Mouse (Mus musculus) spleen, postnatal 14 days (tissue): ENCODE measurements around the gene Rps6kb1.
"Not testable (repeated sequence)": the region's sequence is repeated elsewhere in the genome, so short reads cannot be mapped to it uniquely, and the experiment has no call there.

Experiments used
- DNase-seq, 2 experiments: peaks; one replicate each; pipeline ENCODE4 v3.0.0; 2021 to 2022; ENCODE audit warnings: low spot score in 2 of 2

Gene Rps6kb1

DNA sequence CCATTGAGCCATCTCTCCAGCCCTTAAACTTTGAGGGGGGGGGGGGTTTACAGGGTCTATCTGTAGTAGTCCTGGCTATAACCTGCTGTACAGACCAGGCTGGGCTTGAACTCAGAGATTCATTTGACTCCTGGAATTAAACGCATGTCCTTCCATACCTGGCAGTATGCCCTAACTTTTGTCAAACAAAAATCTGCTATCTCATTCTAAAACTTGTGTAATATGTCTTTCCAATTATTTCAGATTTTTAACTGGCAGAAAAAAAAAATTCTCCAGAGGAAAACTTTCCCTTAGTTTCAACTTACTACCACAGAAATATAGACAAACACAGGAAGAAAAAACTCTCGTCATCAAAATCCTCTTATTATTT lies 4.1 kb downstream of the Rps6kb1 start:
- no peak for DNase-seq

DNA sequence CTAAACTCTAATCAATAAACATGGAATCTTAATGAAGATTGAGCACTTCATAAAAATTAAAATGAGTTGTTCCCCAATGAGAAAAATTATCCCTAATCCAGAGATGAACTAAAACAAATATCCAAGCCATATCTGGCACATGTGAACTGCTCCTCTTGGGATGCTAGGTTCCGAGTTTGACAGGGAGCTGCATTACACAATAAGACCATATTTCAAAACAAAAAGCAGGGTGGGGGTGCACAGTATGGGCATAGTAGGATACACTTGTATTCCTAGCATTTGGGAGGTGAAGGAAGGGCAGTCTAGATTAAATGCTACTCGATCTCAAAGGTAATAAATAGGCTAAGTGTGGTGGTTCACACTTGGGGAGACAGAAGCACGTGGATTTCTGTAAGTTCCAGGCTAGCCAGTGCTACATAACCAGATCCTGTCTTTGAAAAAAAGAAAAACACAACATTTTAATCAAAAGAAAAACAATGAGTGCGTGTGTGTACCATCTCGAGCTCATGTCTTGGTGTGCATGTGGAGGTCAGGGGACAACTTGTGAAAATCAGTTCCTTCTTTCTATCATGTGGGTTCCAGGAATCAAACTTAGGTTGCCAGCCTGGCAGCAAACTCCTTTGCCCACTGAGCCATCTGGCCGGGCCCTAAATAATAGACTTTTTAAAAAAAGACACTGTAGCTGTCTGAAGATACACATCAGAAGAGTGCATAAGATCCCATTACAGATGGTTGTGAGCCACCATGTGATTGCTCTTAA lies 4.7 kb downstream of the Rps6kb1 start:
- DNase-seq, result no peak

DNA sequence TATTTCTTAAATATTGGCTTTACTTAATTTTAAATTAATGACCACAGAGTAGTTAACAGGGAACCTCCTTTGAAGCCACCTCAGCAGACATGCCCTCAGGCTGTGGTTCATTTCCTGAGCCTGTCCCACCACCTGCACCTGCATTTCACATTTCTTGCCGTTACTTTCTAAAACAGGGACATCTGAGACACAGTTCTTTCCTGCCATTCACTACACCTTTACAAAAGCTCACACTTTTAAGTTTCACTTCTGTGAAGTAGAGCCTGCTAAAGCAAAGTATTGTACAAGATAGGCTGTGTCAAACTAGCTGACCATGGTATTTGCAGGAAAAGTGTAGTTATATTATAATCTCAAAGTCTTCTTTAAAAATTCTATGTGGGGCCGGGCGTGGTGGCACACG lies 5.8 kb downstream of the Rps6kb1 start:
- DNase-seq, result no peak

DNA sequence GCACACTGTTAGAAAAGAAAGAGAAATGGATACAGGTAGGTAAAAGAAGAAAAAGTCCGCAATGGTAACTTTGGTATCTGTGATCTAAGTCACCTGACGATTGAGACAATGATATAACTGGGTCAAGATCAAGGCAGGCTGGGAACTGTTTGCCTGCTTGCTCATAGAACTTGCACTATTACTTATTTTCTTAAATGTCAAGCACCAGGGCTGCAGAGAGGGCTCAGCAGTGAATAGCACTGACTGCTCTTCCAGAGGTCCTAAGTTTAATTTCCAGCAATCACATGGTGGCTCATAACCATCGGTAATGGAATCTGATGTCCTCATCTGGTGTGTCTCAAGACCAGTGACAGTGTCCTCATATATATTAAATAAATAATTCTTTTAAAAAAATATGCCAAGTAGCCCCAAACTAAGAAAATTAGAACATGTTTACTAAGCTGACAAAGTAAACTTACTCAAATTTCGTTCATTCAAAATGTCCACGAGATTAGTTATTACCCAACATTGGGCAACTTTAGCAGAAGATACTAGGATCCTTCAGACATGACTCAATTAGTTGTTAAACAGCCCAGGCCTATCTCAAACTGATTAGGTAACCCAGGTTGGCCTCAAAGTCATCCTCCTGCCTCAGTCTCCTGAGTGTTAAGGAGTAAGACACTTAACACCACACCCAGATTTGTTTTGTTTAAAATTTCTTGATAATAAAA lies 10.2 kb downstream of the Rps6kb1 start:
- no peak for DNase-seq

DNA sequence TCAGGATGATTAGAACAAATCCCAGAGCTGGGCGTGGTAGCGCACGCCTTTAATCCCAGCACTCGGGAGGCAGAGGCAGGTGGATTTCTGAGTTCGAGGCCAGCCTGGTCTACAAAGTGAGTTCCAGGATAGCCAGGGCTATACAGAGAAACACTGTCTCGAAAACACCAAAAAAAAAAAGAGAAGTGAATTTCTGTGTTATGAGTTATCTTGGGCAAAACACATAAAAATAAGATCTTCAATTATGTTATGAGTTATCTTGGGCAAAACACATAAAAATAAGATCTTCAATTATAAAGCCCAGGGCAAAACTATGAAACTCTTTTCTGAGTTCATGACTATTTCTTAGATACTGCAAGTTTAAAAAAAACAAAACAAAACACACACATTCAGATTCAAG lies 11.3 kb downstream of the Rps6kb1 start:
- DNase-seq, result not testable (repeated sequence)

DNA sequence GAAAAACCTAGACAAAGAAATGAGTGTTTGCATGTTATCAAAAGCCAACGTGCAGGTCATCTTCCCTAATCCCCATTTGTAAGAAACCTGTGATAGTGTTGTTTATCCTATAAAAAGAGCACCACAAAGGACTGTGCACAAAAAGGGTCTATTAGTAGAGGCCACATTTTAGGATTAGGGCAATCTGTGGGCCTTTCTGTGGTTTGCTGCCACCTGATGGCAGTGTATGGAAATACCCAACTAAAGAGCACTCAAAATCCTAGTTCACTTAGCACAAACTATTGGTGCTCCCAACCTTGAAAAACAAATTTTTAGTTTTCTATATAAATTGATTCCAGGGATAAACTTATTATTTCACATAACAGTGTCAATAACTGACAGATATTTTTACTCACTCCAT lies 11.8 kb downstream of the Rps6kb1 start:
- DNase-seq, result no peak

DNA sequence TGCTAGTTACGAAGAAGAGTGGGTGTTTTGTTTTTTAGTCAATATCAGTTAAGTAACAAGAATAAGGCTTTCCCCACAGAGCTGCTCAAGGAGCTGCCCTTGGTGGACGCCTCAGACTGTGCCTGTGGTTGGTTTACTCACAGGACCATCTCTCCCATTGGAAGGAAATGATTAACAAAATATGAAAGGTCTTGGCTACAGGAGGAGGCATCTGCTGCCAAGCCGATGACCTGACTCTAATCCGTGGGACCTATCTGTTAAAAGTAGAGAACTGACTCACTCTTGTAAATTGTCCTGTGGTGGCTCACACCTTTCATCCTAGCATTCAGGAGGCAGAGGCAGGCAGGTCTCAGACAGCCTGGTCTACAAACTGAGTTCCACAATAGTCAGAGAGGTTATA lies 17.1 kb downstream of the Rps6kb1 start:
- no peak for DNase-seq

DNA sequence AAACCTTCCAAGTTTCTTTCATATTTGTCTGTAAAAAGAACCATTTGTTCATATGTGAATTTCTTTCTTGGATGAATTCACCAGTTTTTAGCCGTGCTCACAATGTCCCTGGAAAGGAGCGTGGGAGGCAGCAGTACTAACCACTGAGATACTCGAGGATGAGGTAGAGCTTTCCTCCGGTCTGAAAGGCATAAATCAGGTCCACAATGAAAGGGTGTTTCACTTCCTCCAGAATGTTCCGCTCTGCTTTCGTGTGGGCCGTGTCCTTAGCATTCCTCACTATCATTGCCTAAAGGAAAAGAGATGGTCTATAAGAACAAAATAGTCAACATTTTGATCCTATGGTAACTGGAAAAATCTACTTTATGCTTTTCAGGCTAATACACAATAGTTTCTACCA lies 24.9 kb downstream of the Rps6kb1 start:
- DNase-seq, result no peak

DNA sequence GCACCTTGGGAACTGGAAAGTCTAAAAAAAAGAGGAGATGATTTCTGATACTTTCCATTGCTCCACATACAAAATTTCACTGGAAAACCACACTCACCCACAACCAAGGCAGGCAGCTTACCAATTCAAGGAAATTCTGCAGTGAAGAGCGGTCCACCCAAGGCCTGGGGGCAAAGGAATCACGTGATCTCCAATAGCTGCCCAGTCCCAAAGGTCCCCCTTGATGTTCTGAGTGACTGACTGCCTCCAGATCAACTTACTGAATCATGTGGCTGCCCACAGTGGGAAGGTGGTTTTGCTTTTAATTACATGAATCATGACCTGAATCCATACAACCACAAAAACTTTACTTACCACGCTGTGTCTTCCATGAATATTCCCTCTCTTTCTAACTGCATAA lies 27.4 kb downstream of the Rps6kb1 start:
- no peak for DNase-seq

DNA sequence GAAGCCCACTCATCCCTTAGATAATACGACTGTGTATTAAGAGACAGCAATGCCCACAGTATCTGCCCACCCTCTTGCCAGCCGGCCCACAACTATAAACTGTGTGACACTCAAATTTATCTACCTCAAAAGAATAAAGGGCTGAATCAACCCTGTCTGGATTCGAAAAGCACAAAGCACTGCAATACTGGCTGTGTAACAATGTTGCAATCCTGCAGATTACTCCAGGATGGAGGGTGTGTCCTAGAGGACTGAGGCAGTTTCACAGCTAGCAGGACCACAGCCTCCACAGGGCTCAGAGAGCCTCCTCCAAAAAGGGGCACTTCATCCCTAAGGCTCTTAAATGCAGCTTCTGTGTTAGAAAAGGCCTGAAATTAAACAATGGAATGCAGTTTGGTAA lies 28.0 kb downstream of the Rps6kb1 start:
- no peak for DNase-seq

DNA sequence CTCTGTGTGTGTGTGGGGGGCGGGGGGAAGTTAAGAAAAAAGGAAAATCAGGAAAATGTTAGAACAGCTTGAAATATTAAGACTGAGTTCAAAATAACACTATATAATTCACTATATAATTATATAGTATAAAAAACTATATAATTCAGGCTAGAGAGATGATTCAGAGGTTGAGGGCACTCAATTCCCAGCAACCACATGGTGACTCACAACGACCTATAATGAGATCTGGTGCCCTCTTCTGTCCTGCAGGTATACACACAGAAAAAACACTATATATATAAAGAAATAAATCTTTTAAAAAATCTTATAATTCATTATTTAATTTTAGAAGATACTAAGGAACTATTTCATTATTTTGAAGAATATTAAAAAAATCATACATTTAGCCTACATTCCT lies 36.6 kb downstream of the Rps6kb1 start:
- DNase-seq, result no peak

DNA sequence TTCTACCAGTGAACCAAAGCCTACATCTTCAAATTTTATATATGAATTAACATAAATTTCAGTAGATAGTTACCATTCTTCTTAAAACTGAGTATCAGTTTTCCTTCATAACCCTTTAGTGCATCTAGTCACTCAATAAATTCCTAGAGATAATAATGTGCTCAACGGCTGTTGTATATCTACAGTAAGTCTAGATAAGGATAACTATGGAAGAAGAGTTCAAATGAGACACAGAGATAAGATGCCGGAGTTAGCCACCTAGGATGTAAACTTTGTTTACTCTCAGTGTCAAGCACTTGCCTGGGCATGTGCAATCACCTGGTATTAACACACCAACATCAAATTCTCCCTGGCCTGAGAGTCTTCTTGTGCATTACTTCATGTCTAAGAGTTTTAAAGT lies 37.3 kb downstream of the Rps6kb1 start:
- no peak for DNase-seq

DNA sequence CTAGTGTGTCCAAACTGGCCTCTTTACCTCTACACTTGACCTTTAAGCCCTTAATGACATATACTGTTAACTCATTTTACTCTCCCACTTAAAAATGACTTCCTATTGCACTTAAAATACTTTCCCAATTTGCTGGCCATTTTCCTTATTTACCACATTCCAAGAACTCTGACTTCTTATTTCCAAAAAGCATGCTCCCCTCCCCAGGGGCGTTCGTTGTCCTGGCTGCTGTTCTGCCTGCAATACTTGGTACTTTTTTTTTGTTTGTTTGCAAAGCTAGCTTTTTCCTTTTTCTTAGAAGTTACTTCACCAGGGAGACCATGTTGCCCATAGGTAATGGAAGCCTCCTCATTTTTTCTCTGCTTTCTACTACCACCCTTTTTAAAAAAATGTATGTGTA lies 41.5 kb downstream of the Rps6kb1 start:
- no peak for DNase-seq

DNA sequence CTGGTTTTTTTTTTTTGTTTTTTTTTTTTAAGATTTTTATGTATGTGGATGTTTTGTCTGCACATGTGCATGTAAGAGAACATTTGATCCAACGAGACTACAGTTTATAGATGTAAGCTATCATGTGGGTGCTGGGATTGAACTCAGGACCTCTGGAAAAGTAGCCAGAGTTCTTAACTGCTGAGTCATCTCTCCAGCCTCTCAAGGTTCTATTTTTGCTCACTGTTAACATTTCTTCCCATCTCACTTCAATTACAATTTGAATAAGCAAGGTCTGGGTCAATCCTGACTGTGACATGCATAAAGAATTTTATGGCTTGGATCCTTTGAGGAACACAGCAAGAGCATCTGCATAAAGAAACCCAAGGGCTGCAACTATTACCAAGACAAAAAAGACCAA lies 43.8 kb downstream of the Rps6kb1 start:
- no peak for DNase-seq

DNA sequence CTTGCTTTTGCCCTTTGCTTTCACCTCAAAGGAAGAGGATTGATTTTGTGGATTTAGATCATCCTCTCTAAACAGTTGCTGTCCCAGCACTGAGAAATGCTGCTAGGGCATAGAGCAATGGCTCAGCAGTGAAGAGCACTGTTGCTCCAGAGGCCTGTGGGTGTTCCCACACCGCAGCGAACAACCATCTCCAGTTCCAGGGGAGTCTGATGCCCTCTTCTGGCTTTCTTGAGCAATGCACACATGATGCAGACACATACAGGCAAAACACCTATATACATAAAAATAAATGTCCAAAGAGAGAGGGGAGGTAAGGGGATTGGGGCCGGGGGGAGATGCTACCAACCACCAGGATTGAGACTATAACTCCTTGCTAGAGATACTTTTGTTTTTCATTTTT lies 46.7 kb downstream of the Rps6kb1 start:
- DNase-seq, result no peak

DNA sequence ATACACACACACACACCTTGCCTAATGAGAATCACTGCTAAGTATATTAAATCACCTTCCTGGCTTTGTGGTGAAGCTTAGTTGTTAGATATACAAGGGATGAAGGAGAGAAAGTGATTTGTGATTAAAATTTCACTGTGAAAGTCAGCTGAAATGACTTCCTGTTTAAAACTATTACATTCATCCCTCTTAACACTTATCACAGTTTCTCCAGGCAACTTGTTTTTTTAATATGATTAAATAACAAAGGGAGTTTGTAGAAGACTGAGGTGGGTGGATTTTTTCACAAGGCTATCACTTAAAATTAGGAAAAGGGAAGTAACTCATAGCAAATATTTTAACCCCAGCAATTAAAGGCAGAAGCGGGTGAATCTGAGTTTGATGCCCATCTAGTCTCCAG lies 47.2 kb downstream of the Rps6kb1 start:
- no peak for DNase-seq

DNA sequence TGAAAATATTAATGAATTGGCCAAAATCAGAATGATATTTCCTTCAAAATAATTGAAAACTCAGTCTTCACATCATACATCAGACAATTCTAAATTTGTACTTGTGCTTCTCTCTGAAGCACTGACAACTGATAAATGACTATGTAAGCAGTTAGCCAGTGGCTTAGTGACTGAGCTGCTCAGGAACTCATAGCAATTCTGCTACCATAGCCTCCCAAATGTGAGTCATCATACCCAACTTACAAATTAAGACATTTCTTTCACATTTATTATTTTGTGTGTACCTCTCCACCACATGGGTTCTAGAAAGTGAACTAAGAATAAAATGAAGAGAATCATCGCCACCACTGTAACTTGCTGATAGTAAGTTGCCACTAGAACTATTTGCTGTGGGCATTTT lies 53.8 kb downstream of the Rps6kb1 start:
- DNase-seq, result no peak

DNA sequence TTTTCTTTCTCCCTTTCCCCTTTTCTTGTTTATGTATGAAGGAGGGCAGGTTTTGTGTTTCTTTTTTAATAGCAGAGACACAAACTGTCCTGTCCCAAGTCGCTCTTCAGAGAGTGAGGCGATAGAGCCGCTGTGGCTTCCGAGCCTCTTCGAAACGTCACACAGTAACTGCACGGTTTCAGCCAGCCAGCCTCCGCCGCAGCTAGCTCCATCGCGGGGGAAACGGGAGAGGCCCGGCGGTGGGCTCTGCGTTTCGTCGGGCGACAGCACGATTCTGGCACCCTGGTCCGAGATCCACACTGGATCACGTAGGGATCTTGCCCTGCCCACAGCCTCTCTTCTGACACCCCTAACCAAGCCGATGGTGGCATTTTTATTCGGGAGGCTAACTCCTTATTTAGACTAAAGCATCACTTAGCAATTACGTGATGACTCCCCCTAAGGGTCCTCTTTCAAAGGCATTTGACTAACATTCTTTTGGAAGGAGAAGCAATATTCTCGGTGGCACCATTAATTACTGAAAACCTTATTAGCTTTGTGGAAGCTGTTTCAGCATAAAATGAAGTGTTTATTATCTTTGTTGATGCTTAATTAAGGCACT lies 59.6 kb downstream of the Rps6kb1 start:
- peak; percentile 9 to 40 for DNase-seq

DNA sequence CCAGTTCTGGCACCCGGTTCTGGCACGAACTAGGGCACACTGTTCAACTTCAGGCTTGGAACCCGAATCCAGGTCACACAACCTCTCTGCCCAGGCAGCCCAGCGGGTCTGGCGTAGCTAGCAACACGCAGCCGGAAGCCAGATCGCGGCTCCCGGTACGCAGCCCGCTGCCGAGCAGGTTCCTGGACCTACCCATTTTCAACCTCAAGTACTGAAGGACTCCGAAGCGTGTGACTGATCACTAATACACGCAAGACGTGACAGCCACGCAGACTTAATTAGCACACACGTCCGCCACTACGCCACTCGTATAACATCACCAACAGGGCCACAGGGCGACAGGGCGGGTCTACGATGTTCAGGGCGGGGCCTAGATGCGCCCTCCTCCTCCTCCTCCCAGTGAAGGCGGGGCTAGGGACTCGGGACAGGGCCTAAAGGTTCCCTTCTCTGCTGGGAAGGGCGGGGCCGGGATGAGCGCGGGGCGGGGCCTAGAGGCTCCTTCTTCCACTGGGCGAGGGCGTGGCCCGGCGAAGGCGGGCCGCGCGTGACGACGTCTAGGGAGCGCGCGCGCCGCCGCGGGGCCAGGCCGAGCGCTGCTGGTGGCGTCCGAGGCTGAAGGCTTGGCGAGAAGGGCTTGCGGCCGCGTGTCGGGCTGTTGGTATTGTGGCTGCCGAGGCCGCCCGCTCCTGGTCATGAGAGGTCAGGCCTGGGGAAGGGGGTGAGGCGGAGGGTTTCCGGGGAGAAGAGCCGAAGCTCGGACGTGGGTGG lies 60.3 kb downstream of the Rps6kb1 start, which contains the start of gene Rnft1:
Rnft1 (plus strand) TSS at position 557 of the 768 bp plus-strand sequence.
- DNase-seq, result peak; percentile 98 to 99

DNA sequence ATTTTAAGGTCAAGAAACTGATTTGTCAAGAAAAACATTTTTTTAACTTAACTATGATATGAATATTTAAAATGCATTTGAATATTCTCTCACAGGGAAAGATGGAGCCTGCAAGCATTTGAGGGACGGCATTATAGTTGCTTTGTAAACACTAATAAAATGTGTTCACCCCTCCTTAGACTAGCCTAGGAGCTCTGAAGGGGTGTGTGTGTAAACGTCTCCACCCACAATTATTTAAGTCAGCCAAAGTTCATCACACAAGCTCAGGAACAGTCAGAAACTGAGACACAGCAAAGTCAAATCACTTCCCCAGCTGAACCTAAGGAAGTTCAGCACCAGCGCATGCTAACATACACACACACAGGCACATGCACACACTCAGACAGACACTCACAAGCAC lies 71.0 kb downstream of the Rps6kb1 start:
- no peak for DNase-seq

DNA sequence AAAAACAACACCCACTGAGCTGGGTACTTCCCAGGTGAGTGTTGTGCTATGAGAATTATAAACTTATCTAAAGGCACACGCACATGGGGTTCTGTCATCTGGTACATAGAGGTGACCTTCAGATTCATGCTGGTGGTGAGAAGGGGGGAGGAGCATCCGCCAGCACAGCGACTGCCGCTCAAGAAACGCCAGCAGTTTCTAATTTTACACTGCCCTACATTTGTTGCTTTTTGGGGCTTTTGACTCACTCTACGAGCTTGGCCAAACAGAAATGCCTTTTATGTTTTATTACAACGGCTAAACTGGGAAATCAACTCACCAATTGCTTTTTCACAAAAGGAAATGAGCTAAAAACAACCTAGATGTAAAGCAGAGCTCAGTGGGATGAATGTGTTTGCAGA lies 71.8 kb downstream of the Rps6kb1 start:
- DNase-seq, result no peak

DNA sequence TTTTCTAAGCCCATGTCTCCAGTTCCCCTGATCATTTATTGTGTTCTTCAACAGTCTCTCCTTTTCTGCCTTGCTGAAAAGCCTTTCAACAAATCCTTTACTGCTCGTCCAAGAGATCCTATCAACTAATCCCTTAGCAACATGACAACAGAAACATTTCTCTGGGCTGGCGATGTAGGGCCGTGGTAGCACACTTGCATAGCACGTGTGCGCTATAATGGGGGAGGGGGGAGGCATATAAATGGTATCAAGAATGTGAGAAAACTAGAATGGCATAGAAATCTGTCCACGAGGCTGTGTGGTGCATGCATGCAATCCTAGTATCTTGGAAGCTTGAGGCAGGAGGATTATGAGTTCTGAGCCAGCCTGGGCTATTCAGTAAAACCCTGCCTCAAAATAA lies 72.8 kb downstream of the Rps6kb1 start:
- DNase-seq, result no peak
